Mouse (Mus musculus) cortical plate, adult 2 months (tissue): Measurements from ENCODE around the gene Gm11492.

Experiments
- CTCF ChIP-seq: fragments of 200-500 bp; IDR thresholded peaks from 2 replicates; pipeline ENCODE4 v1.5.1; 2011; ENCODE audit warnings: mild to moderate bottlenecking, control low read depth, low read length; ENCODE audit not compliant: insufficient read depth; ENCODE audit errors: extremely low read depth
- POLR2A ChIP-seq: fragments of 200-500 bp; IDR thresholded peaks from 2 replicates; pipeline ENCODE4 v1.6.1; 2011; ENCODE audit warnings: mild to moderate bottlenecking, low read length, control low read depth; ENCODE audit not compliant: insufficient read depth; ENCODE audit errors: extremely low read depth

DNA sequence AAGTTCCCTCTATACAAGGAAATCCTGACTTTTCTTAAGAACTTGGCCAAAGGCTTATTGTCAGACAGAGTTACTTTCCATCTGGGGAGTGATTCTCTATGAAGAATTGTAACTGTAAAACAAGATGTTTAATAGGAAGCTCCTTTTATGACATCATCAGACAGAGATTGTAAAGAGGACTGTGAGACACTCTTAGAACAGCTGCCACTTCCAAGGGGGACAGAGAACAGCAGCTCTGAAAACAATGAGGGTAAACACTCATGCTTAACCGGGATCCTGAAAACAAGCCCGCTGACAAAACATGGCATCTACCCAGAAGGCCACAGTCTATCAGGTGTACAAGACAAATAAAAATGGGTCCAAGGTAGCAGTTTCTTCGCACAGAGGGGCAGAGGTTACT lies at the start of gene Gm11492:
- TF ChIP-seq POLR2A = no peak
- TF ChIP-seq CTCF = no peak
